Mouse (Mus musculus) hindbrain, embryonic 14.5 days (tissue): Measurements from ENCODE around the gene Gm38655. TPM values are rescaled to one million over a fixed set of nuclear protein-coding genes. Genes with fewer than 3 reads are reported as not detected.

Source experiments
- ATAC-seq: fragments of 200-750 bp; cut with Nextera tagmentation; 2 replicates; pipeline ENCODE4 v1.8.0; 2017; ENCODE audit warnings: moderate number of reproducible peaks, mild to moderate bottlenecking, moderate TSS enrichment, moderate library complexity; ENCODE audit not compliant: low FRiP score
- DNase-seq: peaks from one replicate; pipeline ENCODE4 v3.0.0-alpha.2; 2015; ENCODE audit warnings: low spot score
- H3K27ac ChIP-seq: fragments of 300-500 bp; sonication (generic); 2 replicates; pipeline ENCODE4 v1.5.1; 2014; ENCODE audit warnings: mild to moderate bottlenecking, moderate library complexity
- H3K27me3 ChIP-seq: fragments of 300-500 bp; sonication (generic); 2 replicates; pipeline ENCODE4 v1.6.1; 2014; ENCODE audit warnings: mild to moderate bottlenecking, low read length, mixed read lengths; ENCODE audit not compliant: control insufficient read depth, insufficient read depth
- H3K36me3 ChIP-seq: fragments of 300-500 bp; sonication (generic); replicated peaks from 2 replicates; pipeline ENCODE4 v1.6.1; 2014; ENCODE audit not compliant: control insufficient read depth, insufficient read depth
- H3K4me1 ChIP-seq: fragments of 300-500 bp; sonication (generic); replicated peaks from 2 replicates; pipeline ENCODE4 v1.6.1; 2014; ENCODE audit warnings: antibody characterized with exemption, low read length, mixed read lengths; ENCODE audit not compliant: control insufficient read depth, insufficient read depth
- H3K4me2 ChIP-seq: fragments of 300-500 bp; sonication (generic); replicated peaks from 2 replicates; pipeline ENCODE4 v1.6.1; 2014; ENCODE audit warnings: mild to moderate bottlenecking, moderate library complexity
- H3K4me3 ChIP-seq: fragments of 300-500 bp; sonication (generic); replicated peaks from 2 replicates; pipeline ENCODE4 v1.5.1; 2014; ENCODE audit warnings: mild to moderate bottlenecking, low read length
- H3K9ac ChIP-seq: fragments of 300-500 bp; sonication (generic); 2 replicates; pipeline ENCODE4 v1.6.1; 2014
- H3K9me3 ChIP-seq: fragments of 300-500 bp; sonication (generic); 2 replicates; pipeline ENCODE4 v1.6.1; 2016; ENCODE audit warnings: low read length; ENCODE audit not compliant: control insufficient read depth
- WGBS: fragments of 180-500 bp; shearing (Covaris S2); extraction: QIAGEN DNeasy Blood & Tissue Kit; methylation state at CpG from one replicate; pipeline ENCODE4 v1.1.7; 2014; 5-methylcytosine and 5-hydroxymethylcytosine counted together
- polyA plus RNA-seq: library from polyadenylated mRNA; unstranded; fragments of >200 nt; fragmentation: Nextera tagmentation; extraction: Ambion mirVana; gene quantifications from 2 replicates; pipeline ENCODE4 v1.2.1, GENCODE M21; 2014

The Gm38655 gene
- polyA plus RNA-seq, 1 experiment from 2014 or later = not detected

GRCm38 (mm10) chr17:25184129-25184691 lies 8.9 kb upstream of the Gm38655 start, which contains the start of gene BC003965:
BC003965 (plus strand) TSS chr17:25184554.
- H3K4me3 ChIP-seq = peak within 1 kb of the TSS; percentile 86
- under 1% methylated on average over 49 of the region's 50 CpGs for WGBS
- peak; percentile 86 for ATAC-seq

GRCm38 (mm10) chr17:25183232-25183631 lies 8.0 kb upstream of the Gm38655 start:
- no peak overlapping the region; the same call in 1 of the 2 replicates for H3K27ac ChIP-seq
- H3K36me3 ChIP-seq = 0 out of 2 replicates have a peak, but pooled peaks cover 3% of the 10 kb centered on the region

More at GRCm38 (mm10) chr17:25184129-25184691, 8.9 kb upstream of the Gm38655 start, which contains the start of gene BC003965:
- DNase-seq = peak; percentile 100
- Histone ChIP-seq H3K4me1 (peaks cover 18% of the 10 kb centered on the region), H3K36me3 (0 out of 2 replicates have a peak, but pooled peaks cover 3% of the 10 kb centered on the region), H3K4me2 (peak within 1 kb of the TSS; percentile 99), H3K9ac (peak within 1 kb of the TSS; percentile 94), H3K27ac (peak within 1 kb of the TSS; percentile 95), H3K9me3 (no peaks in the 10 kb centered on the region), H3K27me3 (no peaks in the 10 kb centered on the region)

GRCm38 (mm10) chr17:25172558-25172957 lies 2.7 kb downstream of the Gm38655 start:
- Histone ChIP-seq H3K9ac (no peak overlapping the region), H3K4me1 (no peaks in the 10 kb centered on the region), H3K27ac (no peak overlapping the region), H3K4me3 (no peak overlapping the region), H3K36me3 (no peaks in the 10 kb centered on the region), H3K9me3 (no peaks in the 10 kb centered on the region), H3K4me2 (no peak overlapping the region), H3K27me3 (no peaks in the 10 kb centered on the region)
- DNase-seq (no peak), ATAC-seq (no peak)
- 95% methylated on average over 3 of the region's 3 CpGs for WGBS

More at GRCm38 (mm10) chr17:25183232-25183631, 8.0 kb upstream of the Gm38655 start:
- peak overlapping the region; percentile 99 for H3K4me2 ChIP-seq
- no peak overlapping the region for H3K4me3 ChIP-seq
- H3K9me3 ChIP-seq = no peaks in the 10 kb centered on the region
- DNase-seq = no peak
- peaks cover 15% of the 10 kb centered on the region for H3K4me1 ChIP-seq
- no peaks in the 10 kb centered on the region for H3K27me3 ChIP-seq
- no peak for ATAC-seq
- H3K9ac ChIP-seq = 0 out of 2 replicates have a peak overlapping the region, but pooled peaks have one; percentile 94

- Histone ChIP-seq H3K9me3 (no peaks in the 10 kb centered on the region), H3K27ac (no peak overlapping the region), H3K4me1 (no peaks in the 10 kb centered on the region), H3K4me3 (no peak overlapping the region), H3K9ac (no peak overlapping the region), H3K36me3 (no peaks in the 10 kb centered on the region), H3K4me2 (no peak overlapping the region), H3K27me3 (no peaks in the 10 kb centered on the region)
- 95% methylated on average over 2 of the region's 2 CpGs for WGBS
- no peak for ATAC-seq
- DNase-seq = no peak
Observed at GRCm38 (mm10) chr17:25169706-25170105, 5.6 kb downstream of the Gm38655 start.

- Histone ChIP-seq H3K4me1 (no peaks in the 10 kb centered on the region), H3K36me3 (peaks cover 7% of the 10 kb centered on the region), H3K4me2 (no peak overlapping the region), H3K9ac (no peak overlapping the region), H3K27ac (no peak overlapping the region), H3K9me3 (no peaks in the 10 kb centered on the region), H3K4me3 (no peak overlapping the region), H3K27me3 (no peaks in the 10 kb centered on the region)
- 67% methylated on average over 6 of the region's 6 CpGs for WGBS
- DNase-seq (no peak), ATAC-seq (no peak)
Observed at GRCm38 (mm10) chr17:25165970-25166671, 9.2 kb downstream of the Gm38655 start.

- peaks cover 21% of the 10 kb centered on the region for H3K36me3 ChIP-seq
- no peak overlapping the region for H3K9ac ChIP-seq
- ATAC-seq (no peak), DNase-seq (no peak)
- no peak overlapping the region for H3K4me2 ChIP-seq
- no peak overlapping the region for H3K4me3 ChIP-seq
- no peaks in the 10 kb centered on the region for H3K27me3 ChIP-seq
- H3K9me3 ChIP-seq = no peaks in the 10 kb centered on the region
- 92% methylated on average over 3 of the region's 3 CpGs for WGBS
- no peak overlapping the region for H3K27ac ChIP-seq
- no peaks in the 10 kb centered on the region for H3K4me1 ChIP-seq
Observed at GRCm38 (mm10) chr17:25164770-25165169, 10.5 kb downstream of the Gm38655 start.

- H3K4me2 ChIP-seq = no peak overlapping the region
- H3K27ac ChIP-seq = no peak overlapping the region
- H3K4me3 ChIP-seq = no peak overlapping the region
- no peak for DNase-seq
- H3K27me3 ChIP-seq = no peaks in the 10 kb centered on the region
- H3K36me3 ChIP-seq = peaks cover 31% of the 10 kb centered on the region
- H3K9me3 ChIP-seq = no peaks in the 10 kb centered on the region
- no peak for ATAC-seq
- no peak overlapping the region for H3K9ac ChIP-seq
- WGBS = 80% methylated on average over 7 of the region's 7 CpGs
- no peaks in the 10 kb centered on the region for H3K4me1 ChIP-seq
Observed at GRCm38 (mm10) chr17:25163387-25163786, 11.9 kb downstream of the Gm38655 start.

- H3K27ac ChIP-seq = no peak within 1 kb of the TSS
- H3K4me3 ChIP-seq = no peak within 1 kb of the TSS
- peaks cover 38% of the 10 kb centered on the region for H3K36me3 ChIP-seq
- WGBS = 100% methylated on average over 1 of the region's 1 CpGs
- no peak within 1 kb of the TSS for H3K9ac ChIP-seq
- ATAC-seq (no peak), DNase-seq (no peak)
- H3K9me3 ChIP-seq = no peaks in the 10 kb centered on the region
- H3K4me1 ChIP-seq = no peaks in the 10 kb centered on the region
- H3K27me3 ChIP-seq = no peaks in the 10 kb centered on the region
- H3K4me2 ChIP-seq = no peak within 1 kb of the TSS
Observed at GRCm38 (mm10) chr17:25162161-25162560, 13.1 kb downstream of the Gm38655 start, which contains the start of gene Ccdc154. Ccdc154 (plus strand) TSS chr17:25162461.

GRCm38 (mm10) chr17:25139960-25140359 lies 35.3 kb downstream of the Gm38655 start:
- Histone ChIP-seq H3K4me3 (no peak overlapping the region), H3K36me3 (peaks cover 25% of the 10 kb centered on the region), H3K4me2 (no peak overlapping the region), H3K4me1 (no peaks in the 10 kb centered on the region), H3K27ac (no peak overlapping the region), H3K27me3 (no peaks in the 10 kb centered on the region), H3K9me3 (no peaks in the 10 kb centered on the region), H3K9ac (no peak overlapping the region)
- 70% methylated on average over 4 of the region's 4 CpGs for WGBS
- ATAC-seq (no peak), DNase-seq (no peak)
